Mouse (Mus musculus): ENCODE data around the gene Gramd1b.
A peak's percentile ranks its signal among the peaks of the same experiment; 100 is the strongest.

The Gramd1b gene

GRCm38 (mm10) chr9:40333649-40334396 is 197.4 kb downstream of the Gramd1b start:
- peak; percentile 70 for DNase-seq (ENCODE audit: low spot score)

- no peak for DNase-seq (ENCODE audit: low spot score)
Observed at GRCm38 (mm10) chr9:40332731-40333648, 198.2 kb downstream of the Gramd1b start.

GRCm38 (mm10) chr9:40332326-40332725 is 198.9 kb downstream of the Gramd1b start:
- no peak for DNase-seq (ENCODE audit: low spot score)

GRCm38 (mm10) chr9:40331411-40332286 is 199.5 kb downstream of the Gramd1b start:
- DNase-seq (ENCODE audit: low spot score): no peak

GRCm38 (mm10) chr9:40330609-40331382 is 200.4 kb downstream of the Gramd1b start:
- peak; percentile 91 for DNase-seq (ENCODE audit: low spot score)

- DNase-seq (ENCODE audit: low spot score): no peak
Observed at GRCm38 (mm10) chr9:40326260-40326915, 204.8 kb downstream of the Gramd1b start.

- no peak for DNase-seq (ENCODE audit: low spot score)
Observed at GRCm38 (mm10) chr9:40324826-40325225, 206.4 kb downstream of the Gramd1b start.

- no peak for DNase-seq (ENCODE audit: low spot score)
Observed at GRCm38 (mm10) chr9:40324232-40324792, 206.9 kb downstream of the Gramd1b start.

GRCm38 (mm10) chr9:40323773-40324172 is 207.4 kb downstream of the Gramd1b start:
- no peak for DNase-seq (ENCODE audit: low spot score)

GRCm38 (mm10) chr9:40323171-40323570 is 208.0 kb downstream of the Gramd1b start:
- DNase-seq (ENCODE audit: low spot score): no peak

GRCm38 (mm10) chr9:40322372-40322771 is 208.8 kb downstream of the Gramd1b start:
- DNase-seq (ENCODE audit: low spot score): no peak

- DNase-seq (ENCODE audit: low spot score): no peak
Observed at GRCm38 (mm10) chr9:40321668-40322003, 209.5 kb downstream of the Gramd1b start.

GRCm38 (mm10) chr9:40320879-40321667 is 210.1 kb downstream of the Gramd1b start:
- DNase-seq (ENCODE audit: low spot score): peak; percentile 73

- no peak for DNase-seq (ENCODE audit: low spot score)
Observed at GRCm38 (mm10) chr9:40320405-40320804, 210.8 kb downstream of the Gramd1b start.

- DNase-seq (ENCODE audit: low spot score): no peak
Observed at GRCm38 (mm10) chr9:40318771-40319170, 212.4 kb downstream of the Gramd1b start.

- no peak for DNase-seq (ENCODE audit: low spot score)
Observed at GRCm38 (mm10) chr9:40317735-40318134, 213.4 kb downstream of the Gramd1b start.

- no peak for DNase-seq (ENCODE audit: low spot score)
Observed at GRCm38 (mm10) chr9:40316865-40317660, 214.1 kb downstream of the Gramd1b start.

GRCm38 (mm10) chr9:40311813-40312212 is 219.4 kb downstream of the Gramd1b start:
- DNase-seq (ENCODE audit: low spot score): no peak

- DNase-seq (ENCODE audit: low spot score): no peak
Observed at GRCm38 (mm10) chr9:40309876-40310275, 221.3 kb downstream of the Gramd1b start.
